In genomic region chrX:107150027-107150426, GRCm38 (mm10) we compare ENCODE assay signal across 12 mouse cellular contexts. TPM values are rescaled to one million over a fixed set of nuclear protein-coding genes. Genes with fewer than 3 reads are reported as not detected.
A peak's percentile ranks its signal among the peaks of the same experiment; 100 is the strongest.
DNase-seq lines count a peak whose midpoint lies in the region; ATAC-seq lines count a peak whose summit lies in the region.
"Had no signal": no experiment of that assay in that cellular context is flagged by ENCODE, and none has a peak within 500 bp of the region (broad histone marks: within the 10 kb centered on the region; RNA-seq: fewer than 3 reads in every experiment).

No protein-coding gene starts in this region.

- peak overlapping the region; percentile 27 for H3K4me2 ChIP-seq in heart, embryonic 13.5 days
- H3K4me2 ChIP-seq in hindbrain, embryonic 12.5 days (replicated peaks): no peak overlapping the region

- DNase-seq in heart, adult 9 months (ENCODE audit: low spot score in 2 of 2): no peak
- peak; percentile 18 to 23 for DNase-seq in right cerebral cortex, postnatal 10 days (ENCODE audit: low spot score in 2 of 2)
- no peak for DNase-seq in right cerebral cortex, postnatal 14 days
- peak; percentile 18 for DNase-seq in splenic B cell, adult 2 months (ENCODE audit: low read depth, low spot score)
- DNase-seq in cerebellum, adult 9-11 months: no peak
- DNase-seq: adrenal gland, postnatal 14 days; layer of hippocampus, postnatal 36 days; thymus, adult 18-20 months had no signal

- H3K27me3 ChIP-seq in heart, embryonic 13.5 days (replicated peaks): no peaks in the 10 kb centered on the region
- no peaks in the 10 kb centered on the region for H3K27me3 ChIP-seq in splenic B cell, adult 2 months (ENCODE audit: control insufficient read depth, insufficient read depth, low read length, poor library complexity, severe bottlenecking)
- H3K27me3 ChIP-seq in hindbrain, embryonic 12.5 days: no peaks in the 10 kb centered on the region; the same call in 1 of the 2 replicates
- H3K27me3 ChIP-seq: intestine, embryonic 15.5 days had no signal

- H3K27ac ChIP-seq in heart, embryonic 13.5 days (replicated peaks): peak overlapping the region; percentile 59
- peak overlapping the region; percentile 48 for H3K27ac ChIP-seq in brown adipose tissue, adult 24 weeks (replicated peaks; ENCODE audit: low read depth, low read length)
- no peak overlapping the region for H3K27ac ChIP-seq in hindbrain, embryonic 12.5 days

- no peaks in the 10 kb centered on the region for H3K9me3 ChIP-seq in heart, embryonic 13.5 days
- no peaks in the 10 kb centered on the region for H3K9me3 ChIP-seq in hindbrain, embryonic 12.5 days (replicated peaks)
- H3K9me3 ChIP-seq: intestine, embryonic 15.5 days had no signal

- H3K36me3 ChIP-seq in heart, embryonic 13.5 days: no peaks in the 10 kb centered on the region
- H3K36me3 ChIP-seq in splenic B cell, adult 2 months (ENCODE audit: control insufficient read depth, insufficient read depth, low read length, poor library complexity, severe bottlenecking): no peaks in the 10 kb centered on the region
- H3K36me3 ChIP-seq in hindbrain, embryonic 12.5 days: no peaks in the 10 kb centered on the region
- H3K36me3 ChIP-seq: intestine, embryonic 15.5 days had no signal

- no peak overlapping the region for H3K4me3 ChIP-seq in heart, embryonic 13.5 days
- peak overlapping the region; percentile 46 for H3K4me3 ChIP-seq in brown adipose tissue, adult 24 weeks (ENCODE audit: insufficient read depth, low read depth, low read length)
- no peak overlapping the region for H3K4me3 ChIP-seq in hindbrain, embryonic 12.5 days
- H3K4me3 ChIP-seq: intestine, embryonic 15.5 days had no signal

- WGBS in heart, embryonic 13.5 days: 35% methylated on average over 5 of the region's 5 CpGs
- 67% methylated on average over 5 of the region's 5 CpGs for WGBS in hindbrain, embryonic 12.5 days

- no peaks in the 10 kb centered on the region for H3K4me1 ChIP-seq in heart, embryonic 13.5 days
- no peaks in the 10 kb centered on the region for H3K4me1 ChIP-seq in brown adipose tissue, adult 24 weeks (ENCODE audit: control insufficient read depth, insufficient read depth, insufficient read length, low read length)
- no peaks in the 10 kb centered on the region for H3K4me1 ChIP-seq in hindbrain, embryonic 12.5 days
- H3K4me1 ChIP-seq: intestine, embryonic 15.5 days had no signal

- H3K9ac ChIP-seq in heart, embryonic 13.5 days: no peak overlapping the region
- no peak overlapping the region for H3K9ac ChIP-seq in hindbrain, embryonic 12.5 days
- H3K9ac ChIP-seq: intestine, embryonic 15.5 days had no signal

- no peak for ATAC-seq in heart, embryonic 13.5 days (ENCODE audit: extremely low read depth, insufficient number of reproducible peaks, low FRiP score, low TSS enrichment)
- ATAC-seq in hindbrain, embryonic 12.5 days (ENCODE audit: low FRiP score): no peak

RNA-seq across cellular contexts. Expression of gene P2ry10b, which starts 1.3 kb away (rescaled TPM):
- 0.53 and 0.66 TPM in 2 replicates for polyA plus RNA-seq in heart, embryonic 13.5 days (2015; fragmentation: Nextera tagmentation; extraction: Ambion mirVana)
- polyA plus RNA-seq in brown adipose tissue, adult 24 weeks (2012; ENCODE audit: insufficient read depth, insufficient read length, missing spikeins): not detected in 2 replicates
- polyA plus RNA-seq in hindbrain, embryonic 12.5 days (2016; fragmentation: Nextera tagmentation; extraction: Ambion mirVana): 0.53 and 0.89 TPM in 2 replicates

Comparison
In these comparisons a context has a peak if more than half of its experiments do, and no peak if none do; other contexts are left out.
1. DNase-seq: peak in right cerebral cortex, postnatal 10 days (2 of 2) and splenic B cell, adult 2 months (single experiment); none in heart, adult 9 months (0 of 2), right cerebral cortex, postnatal 14 days (single experiment) and cerebellum, adult 9-11 months (single experiment).